Mouse (Mus musculus) olfactory bulb, adult 2 months (tissue): ENCODE measurements around the gene Sesn3.

ENCODE experiments used
- CTCF ChIP-seq: fragments of 200-500 bp; IDR thresholded peaks from 2 replicates; pipeline ENCODE4 v1.5.1; 2012; ENCODE audit warnings: low read depth, mild to moderate bottlenecking, low read length, moderate library complexity; ENCODE audit not compliant: insufficient read depth
- POLR2A ChIP-seq: fragments of 200-500 bp; IDR thresholded peaks from 2 replicates; pipeline ENCODE4 v1.6.1; 2012; ENCODE audit warnings: mild to moderate bottlenecking, low read depth, low read length, moderate library complexity; ENCODE audit not compliant: insufficient read depth

DNA sequence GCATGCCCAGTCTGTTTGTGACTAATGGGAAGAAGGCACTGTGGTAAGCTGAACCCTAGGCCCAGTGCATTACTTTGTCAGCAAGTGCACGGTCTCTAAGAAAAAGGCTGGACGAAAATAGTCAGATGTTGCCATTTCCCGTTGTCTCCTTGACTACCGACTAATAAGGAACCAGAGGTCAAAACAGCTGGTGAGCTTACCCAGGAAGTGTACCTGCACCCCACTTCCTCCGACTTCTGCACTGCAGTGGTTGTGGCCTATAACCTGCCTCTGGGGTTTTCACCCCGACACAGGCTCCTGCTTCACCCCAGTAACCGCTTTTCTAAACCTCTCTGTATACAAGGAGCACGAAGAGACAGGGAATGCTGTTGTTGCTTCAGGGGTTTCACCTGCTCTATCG lies 30.3 kb upstream of the Sesn3 start:
- TF ChIP-seq CTCF (no peak), POLR2A (no peak)
